Mouse (Mus musculus) liver, adult (tissue): Measurements from ENCODE around the gene Pbx1.

Experiments
- GATA4 ChIP-seq: IDR thresholded peaks from 2 replicates; pipeline ENCODE4 v1.6.1; 2014; ENCODE audit warnings: mild to moderate bottlenecking, low read length; ENCODE audit not compliant: insufficient replicate concordance

Pbx1 gene

GRCm38 (mm10) chr1:168071974-168072373 is 360.1 kb downstream of the Pbx1 start:
- TF ChIP-seq GATA4, result no peak

- TF ChIP-seq GATA4, result no peak
These were observed 361.7 kb downstream of the Pbx1 start for GRCm38 (mm10) chr1:168070273-168070910.

- no peak for TF ChIP-seq GATA4
These were observed 362.3 kb downstream of the Pbx1 start for GRCm38 (mm10) chr1:168069740-168070139.
